Mouse (Mus musculus) myocyte (in vitro differentiated cells): ENCODE data around the gene Apobec3. TPM values are rescaled to one million over a fixed set of nuclear protein-coding genes. Genes with fewer than 3 reads are reported as not detected.

Source experiments
- H3K27me3 ChIP-seq: one replicate; pipeline ENCODE4 v1.6.1; 2011; ENCODE audit not compliant: control insufficient read depth, insufficient read depth, insufficient read length
- H3K36me3 ChIP-seq: one replicate; pipeline ENCODE4 v1.6.1; 2011; ENCODE audit not compliant: control insufficient read depth, insufficient read depth
- H3K4me2 ChIP-seq: one replicate; pipeline ENCODE4 v1.6.1; 2011; ENCODE audit warnings: low read depth, control low read depth
- H3K4me3 ChIP-seq: one replicate; pipeline ENCODE4 v1.5.1; 2011; ENCODE audit warnings: mild to moderate bottlenecking, control low read depth, moderate library complexity
- H3K79me2 ChIP-seq: one replicate; pipeline ENCODE4 v1.6.1; 2011; ENCODE audit not compliant: control insufficient read depth, insufficient read depth
- H3ac ChIP-seq: one replicate; pipeline ENCODE4 v1.6.1; 2011; ENCODE audit not compliant: control insufficient read depth, insufficient read length
- CEBPB ChIP-seq: IDR thresholded peaks from 2 replicates; pipeline ENCODE4 v1.6.1; 2011; ENCODE audit warnings: mild to moderate bottlenecking, moderate library complexity; ENCODE audit not compliant: poor library complexity, insufficient read depth, severe bottlenecking
- E2F4 ChIP-seq: IDR thresholded peaks from one replicate; pipeline ENCODE4 v1.6.1; 2011; ENCODE audit warnings: mild to moderate bottlenecking, control low read depth, moderate library complexity; ENCODE audit not compliant: insufficient read depth
- MAX ChIP-seq: IDR thresholded peaks from one replicate; pipeline ENCODE4 v1.6.1; 2011; ENCODE audit warnings: low read depth, mild to moderate bottlenecking, control low read depth
- MYOD1 ChIP-seq, 3 experiments: IDR thresholded peaks; one replicate each; pipeline ENCODE4 v1.6.1; 2011; ENCODE audit warnings: control low read depth in 2 of 3, low read depth in 2 of 3, mild to moderate bottlenecking in 2 of 3, moderate library complexity in 1 of 3; ENCODE audit not compliant: insufficient read length in 2 of 3, control insufficient read depth in 1 of 3
- MYOG ChIP-seq, 3 experiments: IDR thresholded peaks; one replicate each; pipeline ENCODE4 v1.6.1; 2011; ENCODE audit warnings: control low read depth in 2 of 3, low read depth in 2 of 3, mild to moderate bottlenecking in 2 of 3; ENCODE audit not compliant: insufficient read length in 2 of 3, control insufficient read depth in 1 of 3, insufficient read depth in 1 of 3
- POLR2A ChIP-seq: IDR thresholded peaks from one replicate; pipeline ENCODE4 v1.6.1; 2011; ENCODE audit warnings: low read depth, mild to moderate bottlenecking, control low read depth, moderate library complexity; ENCODE audit not compliant: insufficient read length
- POLR2AphosphoS2 ChIP-seq: IDR thresholded peaks from one replicate; pipeline ENCODE4 v1.6.1; 2011; ENCODE audit warnings: low read depth, control low read depth; ENCODE audit not compliant: insufficient read length
- REST ChIP-seq: IDR thresholded peaks from one replicate; pipeline ENCODE4 v1.6.1; 2011; ENCODE audit warnings: mild to moderate bottlenecking, control low read depth, moderate library complexity; ENCODE audit not compliant: insufficient read depth, insufficient read length
- SRF ChIP-seq: IDR thresholded peaks from one replicate; pipeline ENCODE4 v1.6.1; 2011; ENCODE audit warnings: low read depth; ENCODE audit not compliant: control insufficient read depth, insufficient read length
- TCF12 ChIP-seq: IDR thresholded peaks from one replicate; pipeline ENCODE4 v1.6.1; 2011; ENCODE audit warnings: mild to moderate bottlenecking, control low read depth; ENCODE audit not compliant: poor library complexity, insufficient read depth, severe bottlenecking
- TCF3 ChIP-seq: IDR thresholded peaks from one replicate; pipeline ENCODE4 v1.6.1; 2011; ENCODE audit warnings: low read depth, control low read depth; ENCODE audit not compliant: insufficient read length
- USF1 ChIP-seq: IDR thresholded peaks from one replicate; pipeline ENCODE4 v1.6.1; 2011; ENCODE audit warnings: low read depth, mild to moderate bottlenecking, control low read depth, moderate library complexity
- polyA plus RNA-seq: library from polyadenylated mRNA; unstranded; fragments of >200 nt; fragmentation: generic; extraction: Trizol; gene quantifications from one replicate; pipeline ENCODE4 v1.2.1, GENCODE M21; 2012; ENCODE audit warnings: missing spikeins

Apobec3 gene
- polyA plus RNA-seq, 1 experiment = 10.0 TPM

DNA sequence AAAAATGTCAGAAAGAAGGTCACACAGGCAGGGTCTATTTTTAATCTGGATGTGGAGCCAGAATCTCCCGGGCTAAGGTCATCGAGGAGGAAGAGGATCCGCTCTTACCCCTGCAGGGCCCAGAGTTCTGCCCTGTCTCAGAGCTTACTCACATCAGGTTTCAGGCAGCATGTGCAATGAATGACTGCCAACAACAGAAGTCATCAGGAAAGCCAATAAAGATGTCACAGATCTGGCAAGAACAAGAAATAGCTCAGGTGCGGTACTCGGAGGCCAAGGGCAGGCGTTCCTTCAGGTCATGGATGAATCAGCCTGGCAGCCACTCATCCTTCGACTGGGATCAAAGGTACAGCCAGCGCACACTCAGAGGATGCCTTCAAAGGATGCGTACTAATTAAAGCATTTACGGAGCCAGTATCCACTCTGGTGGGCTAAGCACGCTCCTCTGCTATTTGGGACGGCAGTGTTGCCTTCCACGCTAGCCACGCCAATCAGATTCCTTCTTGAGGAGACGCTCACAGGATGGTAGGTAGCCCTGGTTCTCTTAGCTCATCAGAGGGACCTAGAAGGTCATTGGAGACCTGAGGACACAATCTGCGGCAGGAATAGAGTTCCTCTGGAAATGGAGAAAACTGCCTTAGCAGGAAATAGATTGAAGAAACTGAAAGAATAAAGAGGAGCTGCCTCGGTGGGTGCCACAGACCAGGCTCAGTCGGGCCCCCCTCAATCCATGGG is 16.0 kb upstream of the Apobec3 start:
- no peak for TF ChIP-seq POLR2A
- TF ChIP-seq USF1 = no peak
- TF ChIP-seq CEBPB = no peak
- no peak for TF ChIP-seq POLR2AphosphoS2
- no peak for TF ChIP-seq MYOG (IDR thresholded peaks at IDR 0.05; ENCODE audit: control insufficient read depth in 1 of 3, insufficient read depth in 1 of 3, insufficient read length in 2 of 3, low read depth in 2 of 3)
- TF ChIP-seq SRF = no peak
- TF ChIP-seq TCF3 = no peak
- no peak for TF ChIP-seq E2F4
- TF ChIP-seq MYOD1 (IDR thresholded peaks at IDR 0.05; ENCODE audit: control insufficient read depth in 1 of 3, insufficient read length in 2 of 3, low read depth in 2 of 3) = no peak
- no peak for TF ChIP-seq MAX
- no peak for TF ChIP-seq REST
- no peak for TF ChIP-seq TCF12
- no peaks in the 10 kb centered on the region for H3K27me3 ChIP-seq
- no peak overlapping the region for H3K4me2 ChIP-seq
- H3K4me3 ChIP-seq = no peak overlapping the region
- no peaks in the 10 kb centered on the region for H3K36me3 ChIP-seq
- no peaks in the 10 kb centered on the region for H3K79me2 ChIP-seq
- no peak overlapping the region for H3ac ChIP-seq

- Histone ChIP-seq H3ac (no peak overlapping the region), H3K4me2 (peak overlapping the region; percentile 66), H3K27me3 (no peaks in the 10 kb centered on the region), H3K79me2 (no peaks in the 10 kb centered on the region), H3K4me3 (no peak overlapping the region), H3K36me3 (no peaks in the 10 kb centered on the region)
- TF ChIP-seq USF1 (peak; percentile 71), E2F4 (no peak), SRF (no peak), POLR2A (no peak), TCF3 (no peak), MYOG (IDR thresholded peaks at IDR 0.05; ENCODE audit: control insufficient read depth in 1 of 3, insufficient read depth in 1 of 3, insufficient read length in 2 of 3, low read depth in 2 of 3) (no peak), MAX (no peak), MYOD1 (IDR thresholded peaks at IDR 0.05; ENCODE audit: control insufficient read depth in 1 of 3, insufficient read length in 2 of 3, low read depth in 2 of 3) (no peak)
Measured at GRCm38 (mm10) chr15:79878725-79879136, 12.7 kb upstream of the Apobec3 start.

GRCm38 (mm10) chr15:79879319-79879718 is 12.1 kb upstream of the Apobec3 start:
- Histone ChIP-seq H3K79me2 (no peaks in the 10 kb centered on the region), H3K36me3 (no peaks in the 10 kb centered on the region), H3K27me3 (no peaks in the 10 kb centered on the region), H3K4me3 (no peak overlapping the region), H3K4me2 (peak overlapping the region; percentile 66), H3ac (no peak overlapping the region)
- TF ChIP-seq MYOD1 (IDR thresholded peaks at IDR 0.05; ENCODE audit: control insufficient read depth in 1 of 3, insufficient read length in 2 of 3, low read depth in 2 of 3) (peak in 1 of 3 experiments; percentile 10), MYOG (IDR thresholded peaks at IDR 0.05; ENCODE audit: control insufficient read depth in 1 of 3, insufficient read depth in 1 of 3, insufficient read length in 2 of 3, low read depth in 2 of 3) (no peak), SRF (peak; percentile 42)

- H3K4me3 ChIP-seq = no peak overlapping the region
- no peaks in the 10 kb centered on the region for H3K79me2 ChIP-seq
- H3ac ChIP-seq = no peak overlapping the region
- H3K27me3 ChIP-seq = no peaks in the 10 kb centered on the region
- H3K4me2 ChIP-seq = no peak overlapping the region
- H3K36me3 ChIP-seq = no peaks in the 10 kb centered on the region
- TF ChIP-seq REST = no peak
- no peak for TF ChIP-seq POLR2AphosphoS2
- peak; percentile 61 for TF ChIP-seq TCF12
- peak; percentile 42 for TF ChIP-seq TCF3
- no peak for TF ChIP-seq USF1
- no peak for TF ChIP-seq E2F4
- TF ChIP-seq MYOD1 (IDR thresholded peaks at IDR 0.05; ENCODE audit: control insufficient read depth in 1 of 3, insufficient read length in 2 of 3, low read depth in 2 of 3) = peak; percentile 89 to 95 (median 90)
- peak in 2 of 3 experiments; percentile 19 to 39 for TF ChIP-seq MYOG (IDR thresholded peaks at IDR 0.05; ENCODE audit: control insufficient read depth in 1 of 3, insufficient read depth in 1 of 3, insufficient read length in 2 of 3, low read depth in 2 of 3)
- no peak for TF ChIP-seq SRF
- no peak for TF ChIP-seq MAX
- TF ChIP-seq POLR2A = no peak
- no peak for TF ChIP-seq CEBPB
Measured at GRCm38 (mm10) chr15:79880477-79880876, 11.0 kb upstream of the Apobec3 start.

DNA sequence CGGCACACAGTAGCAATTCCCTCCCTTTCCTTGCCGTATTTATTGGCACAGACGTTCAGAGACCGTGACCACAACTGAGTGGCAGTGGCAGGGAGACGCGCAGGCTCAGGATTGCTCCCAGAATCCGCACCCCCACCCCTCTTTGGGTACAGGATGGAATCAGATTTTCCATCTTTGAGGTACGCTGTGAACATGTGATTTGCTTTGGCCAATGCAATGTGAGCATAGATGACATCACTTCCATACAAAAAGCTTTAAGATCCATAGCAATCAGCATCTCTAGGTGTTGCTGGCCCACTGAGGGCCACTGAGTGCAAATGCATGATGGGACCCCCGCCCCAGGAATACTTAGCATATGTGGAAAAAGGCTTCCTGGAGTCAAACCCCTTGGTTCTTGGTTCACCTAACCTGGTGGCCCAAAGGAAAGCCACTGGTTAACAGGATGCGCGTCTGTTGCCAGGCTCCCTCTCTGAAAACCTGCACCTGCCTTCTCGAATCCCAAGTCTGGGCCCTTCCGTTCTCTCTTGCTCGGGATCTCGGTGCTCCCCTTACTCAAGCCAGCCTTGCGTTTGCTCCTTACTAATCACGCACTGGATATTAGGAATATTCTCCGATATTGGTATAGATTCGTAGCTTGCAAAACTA is 8.7 kb upstream of the Apobec3 start:
- TF ChIP-seq SRF = no peak
- TF ChIP-seq MAX = no peak
- no peak for TF ChIP-seq REST
- TF ChIP-seq TCF3 = no peak
- TF ChIP-seq E2F4 = no peak
- TF ChIP-seq TCF12 = no peak
- H3K27me3 ChIP-seq = no peaks in the 10 kb centered on the region
- no peaks in the 10 kb centered on the region for H3K79me2 ChIP-seq
- peak overlapping the region; percentile 90 for H3K4me2 ChIP-seq
- H3K36me3 ChIP-seq = no peaks in the 10 kb centered on the region
- peak overlapping the region; percentile 33 for H3K4me3 ChIP-seq
- H3ac ChIP-seq = no peak overlapping the region
